Mouse (Mus musculus) midbrain, embryonic 13.5 days (tissue): ENCODE results near the gene Cblc. TPM values are rescaled to one million over a fixed set of nuclear protein-coding genes. Genes with fewer than 3 reads are reported as not detected.
A peak's percentile ranks its signal among the peaks of the same experiment; 100 is the strongest.

Source experiments
- ATAC-seq: fragments of 200-750 bp; cut with Nextera tagmentation; 2 replicates; pipeline ENCODE4 v1.8.0; 2017; ENCODE audit warnings: mild to moderate bottlenecking, moderate TSS enrichment, moderate library complexity
- H3K27ac ChIP-seq: fragments of 300-500 bp; sonication (generic); 2 replicates; pipeline ENCODE4 v1.5.1; 2015; ENCODE audit warnings: inconsistent platforms, mild to moderate bottlenecking, moderate library complexity
- H3K27me3 ChIP-seq: fragments of 300-500 bp; sonication (generic); 2 replicates; pipeline ENCODE4 v1.6.1; 2015; ENCODE audit warnings: mild to moderate bottlenecking, inconsistent platforms
- H3K36me3 ChIP-seq: fragments of 300-500 bp; sonication (generic); 2 replicates; pipeline ENCODE4 v1.6.1; 2015; ENCODE audit warnings: mild to moderate bottlenecking, inconsistent platforms
- H3K4me1 ChIP-seq: fragments of 300-500 bp; sonication (generic); replicated peaks from 2 replicates; pipeline ENCODE4 v1.6.1; 2015; ENCODE audit warnings: inconsistent platforms
- H3K4me2 ChIP-seq: fragments of 300-500 bp; sonication (generic); replicated peaks from 2 replicates; pipeline ENCODE4 v1.6.1; 2015; ENCODE audit warnings: moderate library complexity, mild to moderate bottlenecking, inconsistent platforms
- H3K4me3 ChIP-seq: fragments of 300-500 bp; sonication (generic); replicated peaks from 2 replicates; pipeline ENCODE4 v1.5.1; 2015; ENCODE audit warnings: mild to moderate bottlenecking, inconsistent platforms
- H3K9ac ChIP-seq: fragments of 300-500 bp; sonication (generic); replicated peaks from 2 replicates; pipeline ENCODE4 v1.6.1; 2015; ENCODE audit warnings: mild to moderate bottlenecking, inconsistent platforms
- H3K9me3 ChIP-seq: fragments of 300-500 bp; sonication (generic); 2 replicates; pipeline ENCODE4 v1.6.1; 2016; ENCODE audit warnings: mild to moderate bottlenecking, inconsistent platforms
- WGBS: fragments of 180-500 bp; shearing (Covaris S2); methylation state at CpG from one replicate; pipeline ENCODE4 v1.1.7; 2015; 5-methylcytosine and 5-hydroxymethylcytosine counted together
- polyA plus RNA-seq: library from polyadenylated mRNA; unstranded; fragments of >200 nt; fragmentation: Nextera tagmentation; extraction: Ambion mirVana; gene quantifications from 2 replicates; pipeline ENCODE4 v1.2.1, GENCODE M21; 2015

Cblc gene
- polyA plus RNA-seq, 1 experiment from 2014 or later: 0.32 TPM

- H3K9ac ChIP-seq: no peak overlapping the region
- H3K27ac ChIP-seq: no peak overlapping the region
- no peaks in the 10 kb centered on the region for H3K9me3 ChIP-seq
- H3K4me1 ChIP-seq: no peaks in the 10 kb centered on the region
- no peak overlapping the region for H3K4me3 ChIP-seq
- no peak overlapping the region for H3K4me2 ChIP-seq
- no peaks in the 10 kb centered on the region for H3K27me3 ChIP-seq
- WGBS: 85% methylated on average over 21 of the region's 24 CpGs
- no peaks in the 10 kb centered on the region for H3K36me3 ChIP-seq
- ATAC-seq: peak; percentile 28; the same call in 1 of the 2 replicates
Measured at GRCm38 (mm10) chr7:19755851-19756786, 40.5 kb downstream of the Cblc start.

DNA sequence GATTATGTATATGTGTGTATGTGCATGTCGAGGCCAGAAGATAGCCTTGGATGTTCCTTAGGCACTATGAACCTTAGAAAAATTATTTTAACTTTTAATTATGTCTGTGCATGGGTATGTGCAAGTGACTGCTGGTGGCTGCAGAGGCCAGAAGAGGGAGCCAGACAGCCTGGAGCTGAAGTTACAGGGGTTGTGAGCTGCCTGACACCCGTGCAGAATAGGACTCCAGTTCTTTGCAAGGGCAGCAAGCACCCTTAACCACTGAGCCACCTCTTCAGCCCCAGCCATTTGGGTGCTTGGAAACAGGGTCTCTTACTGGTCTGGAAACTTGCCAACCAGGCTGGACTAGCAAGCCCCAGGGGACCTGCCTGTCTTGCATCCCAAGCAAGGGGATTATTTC lies 41.6 kb downstream of the Cblc start:
- WGBS: 79% methylated on average over 2 of the region's 2 CpGs
- no peak overlapping the region for H3K9ac ChIP-seq
- H3K27ac ChIP-seq: no peak overlapping the region

DNA sequence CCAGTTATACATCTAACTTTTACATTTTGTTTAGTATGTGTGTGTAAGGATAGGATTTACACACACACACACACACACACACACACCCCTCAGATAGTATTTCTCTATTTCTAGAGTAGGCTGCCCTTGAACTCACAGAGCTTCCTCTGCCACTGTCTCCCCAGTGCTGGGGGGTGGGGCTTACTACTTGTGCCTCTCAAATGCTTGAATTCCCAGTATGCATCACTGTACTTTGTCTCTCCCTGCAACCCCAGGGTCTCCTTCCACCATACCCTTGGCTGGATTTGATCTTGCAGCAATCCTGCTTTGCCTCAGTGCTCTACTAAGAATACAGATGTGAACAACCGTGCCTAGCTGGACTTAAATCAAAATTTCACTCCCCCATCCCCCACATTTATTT lies 42.5 kb downstream of the Cblc start:
- H3K27me3 ChIP-seq: no peaks in the 10 kb centered on the region
- 84% methylated on average over 1 of the region's 1 CpGs for WGBS

More for the DNA sequence above, 41.6 kb downstream of the Cblc start:
- no peak overlapping the region for H3K4me3 ChIP-seq
- peaks cover 7% of the 10 kb centered on the region for H3K4me1 ChIP-seq
- ATAC-seq: no peak
- no peak overlapping the region for H3K4me2 ChIP-seq
- H3K36me3 ChIP-seq: no peaks in the 10 kb centered on the region
- no peaks in the 10 kb centered on the region for H3K9me3 ChIP-seq
- no peaks in the 10 kb centered on the region for H3K27me3 ChIP-seq

DNA sequence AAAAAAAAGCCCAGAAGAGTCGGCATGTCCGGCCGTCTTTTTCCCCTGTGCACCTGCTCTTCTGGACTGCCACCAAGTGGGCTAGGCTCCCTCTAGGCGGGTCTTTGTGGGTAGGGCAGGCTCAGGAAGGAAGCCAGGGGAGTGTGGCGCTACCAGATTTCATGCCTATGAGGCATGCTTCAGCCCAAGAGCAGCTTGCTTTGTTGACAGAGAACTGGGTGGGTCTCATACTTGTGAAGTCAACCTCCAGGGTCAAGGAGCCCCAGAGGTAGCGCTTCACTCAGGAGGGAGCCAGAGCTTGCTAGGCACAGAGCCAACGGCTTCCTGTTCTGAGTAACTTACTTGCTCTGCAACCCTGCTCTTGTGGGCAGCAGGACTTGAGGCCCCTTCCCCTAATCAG lies 43.0 kb downstream of the Cblc start:
- H3K9ac ChIP-seq: no peak overlapping the region
- H3K4me2 ChIP-seq: no peak overlapping the region
- no peak overlapping the region for H3K27ac ChIP-seq
- H3K4me1 ChIP-seq: peaks cover 12% of the 10 kb centered on the region
- H3K4me3 ChIP-seq: no peak overlapping the region
- no peak for ATAC-seq
- no peaks in the 10 kb centered on the region for H3K36me3 ChIP-seq
- WGBS: 89% methylated on average over 7 of the region's 7 CpGs
- no peaks in the 10 kb centered on the region for H3K9me3 ChIP-seq
- no peaks in the 10 kb centered on the region for H3K27me3 ChIP-seq

More for the DNA sequence above, 42.5 kb downstream of the Cblc start:
- Histone ChIP-seq H3K4me1 (peaks cover 7% of the 10 kb centered on the region), H3K27ac (no peak overlapping the region), H3K4me3 (no peak overlapping the region), H3K9me3 (no peaks in the 10 kb centered on the region), H3K4me2 (no peak overlapping the region), H3K36me3 (no peaks in the 10 kb centered on the region), H3K9ac (no peak overlapping the region)
- no peak for ATAC-seq

GRCm38 (mm10) chr7:19752652-19753051 lies 44.0 kb downstream of the Cblc start:
- no peak overlapping the region for H3K27ac ChIP-seq
- no peaks in the 10 kb centered on the region for H3K27me3 ChIP-seq
- no peaks in the 10 kb centered on the region for H3K9me3 ChIP-seq
- no peak overlapping the region for H3K4me3 ChIP-seq
- H3K36me3 ChIP-seq: no peaks in the 10 kb centered on the region
- H3K9ac ChIP-seq: no peak overlapping the region
- H3K4me1 ChIP-seq: peaks cover 21% of the 10 kb centered on the region
- 76% methylated on average over 8 of the region's 8 CpGs for WGBS
- ATAC-seq: no peak
- no peak overlapping the region for H3K4me2 ChIP-seq

GRCm38 (mm10) chr7:19751070-19751383 lies 45.6 kb downstream of the Cblc start:
- Histone ChIP-seq H3K4me3 (peak overlapping the region; percentile 85; the same call in 1 of the 2 replicates), H3K9me3 (no peaks in the 10 kb centered on the region), H3K27ac (no peak overlapping the region), H3K27me3 (no peaks in the 10 kb centered on the region), H3K4me1 (peaks cover 35% of the 10 kb centered on the region), H3K36me3 (no peaks in the 10 kb centered on the region), H3K9ac (peak overlapping the region; percentile 42; the same call in 1 of the 2 replicates), H3K4me2 (peak overlapping the region; percentile 91; the same call in 1 of the 2 replicates)
- no peak for ATAC-seq
- WGBS: 55% methylated on average over 4 of the region's 4 CpGs

DNA sequence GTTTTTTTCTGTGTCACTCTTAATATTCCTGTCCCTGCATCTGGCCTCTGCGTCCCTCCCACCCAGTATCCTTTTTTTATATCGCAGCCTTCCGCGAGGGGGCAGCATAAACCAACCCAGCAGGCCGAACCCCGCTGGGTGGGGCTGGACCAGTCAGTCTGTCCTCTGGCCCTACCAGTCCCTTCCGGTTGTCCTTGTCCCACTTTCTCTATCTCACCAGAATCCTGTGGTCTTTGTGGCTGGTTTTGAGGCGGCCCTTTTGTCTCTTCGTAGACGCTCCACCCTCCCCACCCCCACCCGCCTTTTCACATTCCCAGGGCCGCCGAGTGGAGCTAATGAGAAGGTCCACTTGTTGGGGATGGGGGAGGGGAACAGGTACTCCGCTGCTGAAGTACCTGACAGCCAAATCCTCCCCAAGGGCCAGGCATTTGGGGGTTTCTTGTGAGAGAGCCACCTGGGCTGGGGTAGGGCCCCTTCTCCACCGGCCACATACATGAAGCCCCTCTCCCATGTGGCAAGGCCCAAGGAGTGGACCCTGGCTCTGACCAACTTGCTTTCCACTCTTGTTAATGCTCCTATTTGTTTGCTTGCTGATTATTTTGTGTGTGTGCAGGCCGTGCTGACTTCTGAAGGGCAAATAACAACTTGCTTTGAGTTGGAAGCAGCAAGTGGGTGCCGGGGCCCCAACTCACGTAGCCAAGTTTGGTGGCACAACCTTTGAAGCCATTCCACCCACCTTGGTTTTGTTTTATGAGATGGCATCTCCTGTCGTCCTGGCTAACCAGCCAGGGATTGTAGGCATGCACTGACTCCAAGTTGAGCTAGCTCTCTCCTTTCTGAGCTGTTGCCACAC lies 46.2 kb downstream of the Cblc start, which contains the start of gene Nectin2:
Gene Nectin2 (minus strand): TSS at position 267 of the 853 bp plus-strand sequence.
- Histone ChIP-seq H3K4me3 (peak within 1 kb of the TSS; percentile 85), H3K9me3 (no peaks in the 10 kb centered on the region), H3K4me1 (peaks cover 39% of the 10 kb centered on the region), H3K9ac (peak within 1 kb of the TSS; percentile 93), H3K4me2 (peak within 1 kb of the TSS; percentile 91), H3K27me3 (no peaks in the 10 kb centered on the region), H3K36me3 (no peaks in the 10 kb centered on the region), H3K27ac (peak within 1 kb of the TSS; percentile 75)
- WGBS: 17% methylated on average over 19 of the region's 19 CpGs
- ATAC-seq: peak; percentile 72

GRCm38 (mm10) chr7:19749389-19750216 lies 47.0 kb downstream of the Cblc start:
- WGBS: under 1% methylated on average over 46 of the region's 46 CpGs
- Histone ChIP-seq H3K27me3 (no peaks in the 10 kb centered on the region), H3K4me2 (peak overlapping the region; percentile 91), H3K36me3 (0 out of 2 replicates have a peak, but pooled peaks cover 2% of the 10 kb centered on the region), H3K27ac (peak overlapping the region; percentile 75), H3K9ac (peak overlapping the region; percentile 93), H3K9me3 (no peaks in the 10 kb centered on the region), H3K4me3 (peak overlapping the region; percentile 85), H3K4me1 (peaks cover 46% of the 10 kb centered on the region)
- peak; percentile 93 for ATAC-seq

GRCm38 (mm10) chr7:19748219-19749195 lies 48.1 kb downstream of the Cblc start:
- Histone ChIP-seq H3K4me1 (peaks cover 48% of the 10 kb centered on the region), H3K4me3 (peak overlapping the region; percentile 85), H3K27me3 (no peaks in the 10 kb centered on the region), H3K9ac (peak overlapping the region; percentile 93), H3K27ac (peak overlapping the region; percentile 75), H3K4me2 (peak overlapping the region; percentile 91), H3K9me3 (no peaks in the 10 kb centered on the region), H3K36me3 (peaks cover 10% of the 10 kb centered on the region)
- 1% methylated on average over 32 of the region's 32 CpGs for WGBS
- peak; percentile 26 for ATAC-seq

- Histone ChIP-seq H3K9me3 (no peaks in the 10 kb centered on the region), H3K4me1 (peaks cover 48% of the 10 kb centered on the region), H3K4me2 (peak overlapping the region; percentile 91), H3K36me3 (peaks cover 16% of the 10 kb centered on the region), H3K4me3 (peak overlapping the region; percentile 85), H3K9ac (peak overlapping the region; percentile 93), H3K27me3 (no peaks in the 10 kb centered on the region), H3K27ac (no peak overlapping the region)
- WGBS: 5% methylated on average over 25 of the region's 25 CpGs
- no peak for ATAC-seq
Measured at GRCm38 (mm10) chr7:19747420-19748218, 49.0 kb downstream of the Cblc start.
